Mouse (Mus musculus) inflammation-experienced regulatory T-cells, adult 6 months (primary cell): ENCODE data around the gene Fstl1. TPM values are rescaled to one million over a fixed set of nuclear protein-coding genes. Genes with fewer than 3 reads are reported as not detected.

ENCODE experiments used
- ATAC-seq: one replicate; pipeline ENCODE4 v1.8.0; 2017
- polyA plus RNA-seq, 3 experiments: library from polyadenylated mRNA; unstranded; fragments of 100-300 nt; shearing (Covaris generic); gene quantifications; one replicate each; pipeline ENCODE4 v1.2.1; 2017

Gene Fstl1
- polyA plus RNA-seq, 3 experiments from 2014 or later, result 0.27 TPM; not detected in 2

DNA sequence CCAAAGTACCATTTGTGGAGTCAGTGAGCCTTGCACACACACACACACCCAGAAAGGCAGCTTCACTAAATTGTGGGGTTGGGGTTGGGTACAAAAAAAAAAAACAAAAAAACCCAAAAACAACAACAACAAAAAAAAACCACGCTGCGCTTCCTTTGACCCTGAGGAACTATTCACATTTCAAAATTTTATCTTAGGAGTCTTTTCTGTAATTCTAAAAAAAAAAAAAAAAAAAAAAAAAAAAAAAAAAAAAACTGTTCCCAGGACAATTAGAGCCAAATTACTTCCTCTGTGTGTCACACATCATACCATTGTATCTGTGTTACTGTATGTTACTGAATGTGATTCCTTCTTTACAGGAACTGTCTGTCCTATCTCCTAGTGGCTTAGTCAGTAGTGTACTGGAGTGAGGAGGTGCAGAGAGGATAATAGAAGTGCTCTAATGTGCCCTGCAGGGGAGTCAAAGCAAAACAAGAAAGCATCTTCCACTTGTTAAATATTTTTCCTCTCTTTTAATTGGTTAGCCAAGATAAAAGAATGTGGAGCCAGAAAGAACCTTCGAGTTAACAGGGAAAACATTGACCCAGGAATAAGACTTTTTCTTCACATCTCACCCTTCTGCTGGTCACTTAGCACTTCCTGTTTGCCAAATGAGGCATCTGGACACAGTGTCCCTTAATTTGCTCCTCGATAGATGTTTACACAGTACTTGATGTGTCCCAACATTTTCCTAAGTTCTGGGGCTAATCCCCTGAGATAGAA lies 93.0 kb downstream of the Fstl1 start:
- peak; percentile 12 for ATAC-seq

DNA sequence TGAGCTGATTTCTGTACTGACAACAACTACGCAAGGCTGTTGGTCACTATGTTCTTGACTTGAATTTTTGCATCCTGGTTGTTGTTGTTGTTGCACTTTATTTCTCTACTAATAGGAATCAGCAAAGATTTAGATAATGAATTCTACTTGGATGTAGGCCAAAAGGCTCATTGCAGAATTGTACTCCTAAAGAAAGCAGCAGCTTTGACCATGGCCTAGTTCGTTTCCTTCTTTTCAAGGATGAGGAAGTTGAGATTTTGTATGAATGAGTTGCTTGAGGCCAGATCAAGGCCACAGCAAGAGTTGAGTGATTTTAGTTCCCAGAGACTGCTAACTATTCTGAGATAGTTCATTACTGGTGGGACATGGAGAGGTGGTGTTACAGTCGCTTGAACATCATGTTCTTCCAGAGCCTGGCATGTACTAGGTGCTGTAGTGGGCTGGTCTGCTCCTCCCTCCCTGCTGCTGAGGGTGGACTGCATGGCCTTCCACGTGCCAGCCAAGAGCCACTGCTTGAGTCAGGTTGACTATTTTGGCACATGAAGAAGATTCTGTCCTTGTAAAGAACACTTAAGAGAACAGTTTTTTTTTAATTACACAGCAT lies 94.5 kb downstream of the Fstl1 start:
- ATAC-seq, result no peak

DNA sequence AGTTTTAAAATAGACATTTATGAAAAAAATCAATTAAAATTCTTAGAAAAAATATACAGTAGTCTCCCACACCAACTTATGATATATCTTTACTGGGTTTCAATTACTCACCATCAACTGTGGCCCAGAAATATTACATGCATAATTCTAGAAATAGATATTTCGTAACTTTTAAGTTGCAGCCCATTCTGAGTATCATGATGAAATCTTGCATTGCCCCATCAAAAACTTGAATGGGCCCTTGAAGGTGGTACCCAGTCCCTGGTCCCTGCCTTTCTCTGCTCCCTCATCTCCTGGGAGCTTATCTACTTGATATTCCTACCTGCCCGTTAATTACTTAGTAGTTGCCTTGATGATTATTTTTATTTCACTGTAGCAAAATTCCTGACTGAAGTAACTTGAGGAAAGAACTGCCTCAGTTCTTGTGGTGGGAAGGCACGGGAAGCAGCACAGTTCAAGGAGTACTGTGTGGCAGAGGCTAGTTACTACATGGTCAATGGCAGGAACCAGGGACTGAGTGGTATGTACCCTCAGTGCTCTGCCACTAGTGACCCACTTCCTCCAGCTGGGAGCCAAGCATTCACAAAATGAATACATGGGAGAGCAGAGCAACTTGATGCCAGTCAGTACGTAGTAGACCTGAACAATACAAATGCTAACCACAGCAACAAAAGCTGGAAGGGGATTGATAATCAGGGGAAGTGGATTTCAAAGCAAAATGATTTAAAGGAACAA lies 98.0 kb downstream of the Fstl1 start:
- no peak for ATAC-seq

DNA sequence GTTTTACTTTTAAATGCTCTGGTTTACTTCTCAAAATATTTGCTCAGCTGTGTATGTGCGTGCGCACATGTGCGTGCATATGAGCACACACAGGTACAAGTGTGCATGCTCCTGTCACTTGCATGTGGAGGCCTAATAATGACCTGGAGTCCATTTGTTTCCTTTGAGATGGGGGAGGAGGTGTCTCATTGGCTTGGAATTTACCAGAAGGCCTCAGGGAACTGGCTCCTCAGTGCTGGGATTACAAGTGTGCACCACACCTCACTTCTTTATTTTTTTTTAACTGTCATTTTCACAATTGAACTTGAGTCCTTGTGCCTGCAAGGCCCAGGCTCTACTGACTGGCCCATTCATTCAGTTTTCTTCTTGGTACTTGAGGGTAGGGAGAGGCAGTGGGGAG lies 100.7 kb downstream of the Fstl1 start:
- ATAC-seq, result no peak

DNA sequence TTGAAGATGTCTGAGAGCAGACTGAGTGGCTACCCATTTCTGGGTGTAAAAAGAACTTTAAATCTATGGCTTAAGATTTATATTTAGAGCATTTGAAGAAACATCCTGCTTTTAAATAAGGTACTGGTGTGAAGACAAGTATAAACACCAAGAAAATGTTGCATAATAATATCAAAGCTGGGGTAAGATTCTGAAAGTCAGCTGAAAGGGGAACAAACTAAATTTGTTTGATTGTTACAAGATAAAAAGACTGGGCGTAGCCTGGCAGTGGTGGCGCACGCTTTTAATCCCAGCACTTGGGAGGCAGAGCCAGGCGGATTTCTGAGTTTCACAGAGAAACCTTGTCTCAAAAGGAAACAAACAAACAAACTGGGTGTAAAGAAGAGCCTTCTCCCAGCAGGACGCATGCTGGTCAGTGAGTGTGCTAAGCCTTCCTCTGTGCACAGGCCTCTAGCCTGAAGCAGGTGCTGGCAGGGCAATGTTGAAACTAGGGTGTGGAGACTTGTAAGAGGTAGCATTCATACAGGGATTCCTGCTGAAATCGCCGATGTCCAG lies 102.4 kb downstream of the Fstl1 start:
- no peak for ATAC-seq

DNA sequence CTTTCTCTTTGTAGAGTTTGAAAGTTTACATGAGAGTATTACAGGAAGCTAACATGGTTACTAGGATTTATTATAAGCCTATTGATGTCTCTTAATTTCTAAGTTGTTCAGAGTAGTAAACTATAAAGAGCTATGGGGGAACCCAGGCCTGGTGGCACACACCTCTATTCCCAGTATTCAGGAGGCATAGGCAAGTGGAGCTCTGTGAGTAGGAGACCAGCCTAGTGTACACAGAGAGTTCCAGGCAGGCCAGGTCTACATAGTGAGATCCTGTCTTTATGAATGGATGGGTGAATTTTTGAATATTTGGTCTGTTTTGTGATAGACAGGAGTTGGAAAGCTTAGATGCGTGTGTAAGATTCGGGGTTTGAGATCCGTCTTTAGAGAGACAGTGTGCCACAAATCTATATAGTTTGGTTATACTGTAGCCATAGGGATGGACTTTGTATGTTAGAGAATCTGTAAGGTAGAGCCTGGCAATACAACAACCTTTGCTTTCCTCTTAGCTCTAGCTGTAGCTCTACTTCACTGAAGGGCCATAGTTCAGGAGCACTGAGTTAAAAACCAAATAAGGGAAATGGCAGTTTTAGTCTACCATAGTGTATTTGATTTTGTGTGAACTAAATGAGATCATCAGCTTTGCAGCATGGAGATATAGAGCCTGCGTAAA lies 103.2 kb downstream of the Fstl1 start:
- ATAC-seq, result no peak

DNA sequence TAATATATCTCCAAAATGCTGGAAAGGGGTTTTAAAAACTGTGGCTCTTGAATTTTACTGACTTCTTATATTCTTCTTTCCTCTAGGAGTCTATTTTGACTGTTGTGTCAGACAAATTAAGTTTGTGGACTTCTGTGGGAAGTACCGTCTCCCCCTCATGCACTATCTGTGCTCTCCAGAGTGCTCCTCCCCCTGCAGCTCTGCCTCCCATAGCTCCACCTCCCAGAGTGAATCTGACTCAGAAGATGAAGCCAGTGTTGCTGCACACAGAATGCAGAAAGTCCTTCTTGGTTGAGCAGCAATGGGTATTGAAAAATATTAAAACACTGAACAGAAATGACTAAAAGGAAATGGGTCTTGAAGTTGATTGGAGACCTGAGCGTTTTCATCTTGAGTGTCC lies 104.5 kb downstream of the Fstl1 start:
- no peak for ATAC-seq

Other genes starting within 250 kb of the Fstl1 start
- gene Gtf2e1, start 237.1 kb upstream of the Fstl1 start, polyA plus RNA-seq, result 10 to 100 TPM; 11.2 to 16.2 (median 14.4) TPM
- 10 to 100 TPM; 12.6 to 14.2 (median 13.2) TPM for gene Rabl3, start 237.0 kb upstream of the Fstl1 start, polyA plus RNA-seq
- gene Hgd, start 196.7 kb upstream of the Fstl1 start, polyA plus RNA-seq, result not detected
- 10 to 100 TPM; 51.4 to 58.7 (median 54.5) TPM for gene Ndufb4, start 122.4 kb upstream of the Fstl1 start, polyA plus RNA-seq
- not detected for gene Gm36028, start 84.3 kb downstream of the Fstl1 start, polyA plus RNA-seq
- gene Lrrc58, start 91.5 kb downstream of the Fstl1 start, polyA plus RNA-seq, result 10 to 100 TPM; 16.9 to 21.9 (median 19.5) TPM
- not detected for gene Gpr156, start 139.6 kb downstream of the Fstl1 start, polyA plus RNA-seq